Mouse (Mus musculus) lung, adult 2 months (tissue): ENCODE data around the gene Ccl25. TPM values are rescaled to one million over a fixed set of nuclear protein-coding genes. Genes with fewer than 3 reads are reported as not detected.

Experiments
- DNase-seq: peaks from one replicate; pipeline ENCODE4 v3.0.0; 2022
- H3K4me1 ChIP-seq: fragments of 200-500 bp; 2 replicates; pipeline ENCODE4 v1.6.1; 2011; ENCODE audit warnings: low read length; ENCODE audit not compliant: control insufficient read depth, insufficient read depth
- H3K4me3 ChIP-seq: fragments of 200-500 bp; replicated peaks from 2 replicates; pipeline ENCODE3; 2011; ENCODE audit warnings: low read depth, mild to moderate bottlenecking, control low read depth, low read length; ENCODE audit errors: extremely low read depth
- CTCF ChIP-seq: fragments of 200-500 bp; IDR thresholded peaks from 2 replicates; pipeline ENCODE4 v1.5.1; 2011; ENCODE audit warnings: mild to moderate bottlenecking, low read length, control low read depth; ENCODE audit not compliant: insufficient read depth
- POLR2A ChIP-seq: fragments of 200-500 bp; IDR thresholded peaks from 2 replicates; pipeline ENCODE4 v1.6.1; 2011; ENCODE audit warnings: low read depth, mild to moderate bottlenecking, control low read depth, low read length, borderline replicate concordance; ENCODE audit errors: extremely low read depth
- WGBS: fragments of 180-500 bp; shearing (Covaris S2); methylation state at CpG from one replicate; pipeline ENCODE4 v1.1.7; 2018; 5-methylcytosine and 5-hydroxymethylcytosine counted together
- polyA plus RNA-seq: library from polyadenylated mRNA; depleted of rRNA; stranded (reverse); fragments of >200 nt; gene quantifications from 2 replicates; pipeline ENCODE4 v1.2.3, GENCODE M21; 2012; rRNA removed

Gene Ccl25
- polyA plus RNA-seq = 1.6 and 3.6 TPM in 2 replicates

DNA sequence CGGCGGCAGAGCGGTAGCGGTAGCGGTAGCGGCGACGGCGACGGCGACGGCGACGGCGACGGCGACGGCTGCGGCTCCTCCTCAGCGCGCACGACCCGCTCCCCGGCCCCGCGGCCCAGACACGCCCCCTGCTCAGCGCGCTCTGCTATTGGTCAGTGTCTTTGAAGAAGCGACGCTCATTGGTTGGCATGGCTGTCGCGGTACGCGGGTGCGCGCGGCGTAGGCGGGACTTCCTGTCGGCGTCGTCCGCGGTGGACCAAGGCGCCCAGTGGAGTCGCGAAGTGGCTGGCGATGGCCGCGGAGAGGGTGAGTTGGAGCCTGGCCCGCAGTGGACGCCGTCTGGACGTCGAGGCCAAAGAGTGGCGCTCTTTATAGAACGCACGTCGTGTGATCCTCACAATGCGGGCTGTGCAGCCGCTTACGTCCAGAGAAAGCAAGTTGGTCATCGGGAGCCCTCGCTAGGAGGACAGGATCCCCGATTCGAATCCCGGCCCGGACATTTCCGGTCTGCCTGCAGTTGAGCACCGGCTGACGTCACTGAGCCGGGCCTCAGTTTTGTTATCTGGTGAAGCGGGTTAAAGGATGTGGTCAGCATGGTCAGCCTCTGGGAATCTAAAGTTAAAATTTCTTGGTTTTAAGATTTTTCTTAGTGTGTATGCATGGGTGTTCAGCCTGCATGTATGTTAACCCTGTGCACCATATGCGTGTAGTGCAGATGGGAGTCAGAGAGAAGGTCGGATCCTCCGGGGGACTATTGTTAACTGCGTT, at the start of gene Ccl25, which contains the start of gene Elavl1:
Gene Ccl25, plus strand, starts transcription at position 228 of the 768 bp plus-strand sequence.
Gene Elavl1, minus strand, starts transcription at position 431 of the 768 bp plus-strand sequence.
- Histone ChIP-seq H3K4me1 (peaks cover 11% of the 10 kb centered on the region), H3K4me3 (peak within 1 kb of the TSS; percentile 97)
- peak; percentile 72; the same call in 1 of the 2 replicates for TF ChIP-seq POLR2A
- no peak for TF ChIP-seq CTCF
- DNase-seq = peak; percentile 98
- WGBS = under 1% methylated on average over 77 of the region's 78 CpGs

DNA sequence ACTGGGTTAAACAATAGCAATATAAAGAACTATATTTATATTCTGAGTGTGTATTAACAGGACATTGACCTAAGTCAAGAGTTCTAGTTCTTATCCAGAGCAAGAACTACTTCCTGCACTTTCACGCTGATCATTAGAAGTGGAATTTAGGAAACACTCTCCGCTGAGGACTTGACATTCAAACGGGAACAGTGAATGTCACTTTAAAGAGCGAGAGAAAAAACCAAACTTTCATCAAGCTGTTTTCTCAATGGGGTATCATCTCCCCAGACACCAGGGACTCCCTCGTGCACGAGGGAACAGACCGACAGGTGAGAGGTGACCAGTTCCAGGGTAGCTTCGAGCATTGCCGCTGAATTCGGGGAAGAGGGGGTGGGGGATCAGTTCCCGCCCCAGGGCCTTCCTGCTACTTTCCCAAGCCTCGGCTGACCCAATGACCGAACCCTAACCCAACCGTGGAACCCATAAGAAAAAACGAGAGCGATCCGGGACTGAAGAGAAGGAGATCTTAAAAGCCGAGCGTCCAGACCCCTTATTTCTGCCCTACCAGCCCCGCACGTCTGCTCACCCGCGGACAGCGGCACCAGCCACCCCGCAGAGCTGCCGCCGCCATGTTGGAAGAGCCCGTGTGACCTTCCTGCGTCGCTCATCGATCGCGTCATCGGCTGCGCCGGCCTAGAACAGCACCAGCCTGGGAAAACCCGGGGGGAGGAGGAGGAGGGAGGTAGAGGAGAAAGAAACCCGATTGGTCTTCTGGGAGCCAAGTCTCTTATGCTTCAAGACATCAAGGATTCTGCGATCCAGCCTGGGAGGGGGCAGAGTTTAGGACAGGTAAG, 49.5 kb upstream of the Ccl25 start, which contains the start of gene Timm44:
Gene Timm44, minus strand, starts transcription at position 639 of the 836 bp plus-strand sequence.
- Histone ChIP-seq H3K4me1 (peaks cover 8% of the 10 kb centered on the region), H3K4me3 (peak within 1 kb of the TSS; percentile 93)
- TF ChIP-seq POLR2A (peak; percentile 55; the same call in 1 of the 2 replicates), CTCF (no peak)
- WGBS = under 1% methylated on average over 39 of the region's 39 CpGs
- DNase-seq = peak; percentile 91

DNA sequence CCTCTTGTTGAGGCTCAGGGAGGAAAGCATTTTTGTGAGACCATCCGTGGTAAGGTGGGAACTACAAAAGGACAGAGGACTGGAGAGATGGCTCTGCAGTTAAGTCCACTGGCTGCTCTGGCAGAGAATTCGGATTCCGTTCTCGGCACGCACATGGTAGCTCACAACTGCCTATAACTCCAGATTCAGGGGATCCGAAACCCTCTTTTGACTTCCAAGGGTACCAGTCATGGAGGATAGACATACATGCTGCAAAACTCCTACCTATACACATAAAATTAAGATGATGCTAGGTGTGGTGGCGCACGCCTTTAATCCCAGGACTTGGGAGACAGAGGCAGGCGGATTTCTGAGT, 48.9 kb upstream of the Ccl25 start:
- WGBS = 25% methylated on average over 9 of the region's 9 CpGs
- no peak for DNase-seq
- TF ChIP-seq CTCF (no peak), POLR2A (no peak)

DNA sequence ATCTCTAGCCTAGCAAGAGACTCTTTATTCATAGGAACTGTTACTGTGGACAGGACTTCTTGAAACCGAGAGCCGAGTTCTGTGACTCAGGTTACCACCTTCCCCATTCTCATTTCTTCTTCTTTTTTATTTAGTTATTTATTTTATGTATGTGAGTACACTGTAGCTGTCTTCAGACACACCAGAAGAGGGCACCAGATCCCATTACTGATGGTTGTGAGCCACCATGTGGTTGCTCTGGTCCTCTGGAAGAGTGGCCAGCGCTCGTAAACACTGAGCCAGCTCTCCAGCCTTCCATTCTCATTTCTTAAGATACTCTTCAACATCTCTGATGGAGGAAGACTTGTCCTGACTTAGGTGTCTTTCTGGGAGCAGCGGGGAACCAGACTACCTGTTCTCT, 32.3 kb upstream of the Ccl25 start:
- no peak for DNase-seq
- WGBS = 83% methylated on average over 5 of the region's 5 CpGs
- Histone ChIP-seq H3K4me3 (no peak overlapping the region), H3K4me1 (no peaks in the 10 kb centered on the region)
- no peak for TF ChIP-seq CTCF
- no peak for TF ChIP-seq POLR2A

More for the DNA sequence above, 48.9 kb upstream of the Ccl25 start:
- Histone ChIP-seq H3K4me3 (peak overlapping the region; percentile 93), H3K4me1 (peaks cover 8% of the 10 kb centered on the region)

DNA sequence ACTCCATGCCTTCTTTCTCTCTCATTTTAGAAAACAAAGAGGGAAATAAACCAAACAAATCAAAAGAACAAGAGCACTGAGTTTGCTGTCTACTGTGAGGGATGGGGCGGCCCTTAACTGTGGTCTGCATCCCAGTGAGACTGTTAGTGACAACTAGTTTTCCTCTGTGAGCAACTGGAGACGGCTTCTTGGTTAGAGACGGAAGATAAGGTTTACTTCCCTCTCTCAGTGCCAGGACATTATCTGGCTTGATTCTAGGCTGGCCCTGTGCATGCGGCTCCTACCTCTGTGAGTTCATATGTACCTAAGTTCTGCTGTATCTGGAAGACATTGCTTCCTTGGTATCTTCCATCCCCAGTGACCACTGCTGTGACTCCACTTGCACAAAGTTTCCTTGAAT, 27.2 kb upstream of the Ccl25 start:
- TF ChIP-seq POLR2A (no peak), CTCF (no peak)
- DNase-seq = no peak
- Histone ChIP-seq H3K4me3 (no peak overlapping the region), H3K4me1 (no peaks in the 10 kb centered on the region)
- 92% methylated on average over 4 of the region's 4 CpGs for WGBS

DNA sequence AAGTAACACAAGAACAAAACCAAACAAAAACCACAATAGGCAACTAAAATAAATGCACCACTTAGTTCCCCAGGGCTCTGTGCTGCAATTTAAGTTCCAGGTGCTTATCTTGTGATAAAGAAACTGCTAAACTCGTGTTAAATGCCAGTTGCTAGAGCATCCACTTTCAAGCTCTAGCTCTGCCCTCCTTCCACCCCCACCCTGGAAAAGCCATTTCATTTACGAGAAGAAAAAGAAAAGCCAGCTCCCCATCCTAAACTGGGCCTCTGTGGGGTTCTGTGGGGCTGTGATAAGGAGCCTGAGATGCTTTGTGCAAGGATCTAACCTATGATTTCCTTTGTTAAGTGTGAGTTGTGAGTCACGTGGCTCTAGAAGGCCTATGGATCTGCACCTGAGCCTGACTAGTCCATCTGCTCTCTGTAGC, 20.9 kb upstream of the Ccl25 start:
- TF ChIP-seq POLR2A = no peak
- TF ChIP-seq CTCF = no peak
- 64% methylated on average over 3 of the region's 3 CpGs for WGBS
- no peak for DNase-seq
- Histone ChIP-seq H3K4me3 (no peak overlapping the region), H3K4me1 (no peaks in the 10 kb centered on the region)

DNA sequence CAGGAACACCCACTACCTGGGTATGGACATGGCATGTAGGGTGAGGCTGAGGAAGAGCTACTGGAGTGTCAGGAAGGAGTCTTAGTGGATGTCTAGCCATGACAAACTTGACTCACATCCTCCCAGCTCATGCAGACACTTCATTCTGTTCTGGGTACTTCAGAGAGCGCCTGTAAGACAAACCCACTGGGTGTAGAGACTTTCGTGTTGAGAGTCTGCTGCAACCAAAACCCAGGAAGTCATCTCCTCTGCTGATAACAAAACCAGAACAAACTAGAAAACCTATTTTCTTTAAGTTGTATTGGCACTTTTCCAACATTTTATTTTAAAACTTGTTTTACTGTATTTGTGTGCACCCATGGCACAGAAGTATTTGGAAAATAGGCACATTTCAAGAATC, 19.2 kb upstream of the Ccl25 start:
- 73% methylated on average over 2 of the region's 2 CpGs for WGBS
- Histone ChIP-seq H3K4me1 (no peaks in the 10 kb centered on the region), H3K4me3 (no peak overlapping the region)
- DNase-seq = no peak
- TF ChIP-seq CTCF (no peak), POLR2A (no peak)

DNA sequence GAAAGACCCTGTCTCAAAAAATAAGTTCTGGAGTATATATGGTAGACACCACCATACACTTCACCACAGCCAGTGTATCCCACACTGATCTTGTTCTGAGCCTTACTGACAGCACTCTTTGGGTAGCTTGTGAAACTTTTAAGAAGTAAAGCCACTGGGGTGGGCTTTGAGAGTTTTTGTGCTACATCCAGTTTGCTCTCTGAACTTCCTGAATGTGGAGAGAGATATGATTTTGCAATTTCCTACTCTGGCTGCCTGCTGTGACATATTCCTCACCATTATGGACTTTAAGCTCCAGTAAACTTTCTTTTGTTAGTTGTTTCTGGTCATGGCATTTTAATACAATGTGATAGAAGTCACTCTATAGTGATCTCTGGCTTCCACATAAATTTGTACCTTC, 12.9 kb upstream of the Ccl25 start:
- H3K4me3 ChIP-seq = no peak overlapping the region
- H3K4me1 ChIP-seq = peaks cover 12% of the 10 kb centered on the region
- no peak for DNase-seq
- TF ChIP-seq CTCF (no peak), POLR2A (no peak)

DNA sequence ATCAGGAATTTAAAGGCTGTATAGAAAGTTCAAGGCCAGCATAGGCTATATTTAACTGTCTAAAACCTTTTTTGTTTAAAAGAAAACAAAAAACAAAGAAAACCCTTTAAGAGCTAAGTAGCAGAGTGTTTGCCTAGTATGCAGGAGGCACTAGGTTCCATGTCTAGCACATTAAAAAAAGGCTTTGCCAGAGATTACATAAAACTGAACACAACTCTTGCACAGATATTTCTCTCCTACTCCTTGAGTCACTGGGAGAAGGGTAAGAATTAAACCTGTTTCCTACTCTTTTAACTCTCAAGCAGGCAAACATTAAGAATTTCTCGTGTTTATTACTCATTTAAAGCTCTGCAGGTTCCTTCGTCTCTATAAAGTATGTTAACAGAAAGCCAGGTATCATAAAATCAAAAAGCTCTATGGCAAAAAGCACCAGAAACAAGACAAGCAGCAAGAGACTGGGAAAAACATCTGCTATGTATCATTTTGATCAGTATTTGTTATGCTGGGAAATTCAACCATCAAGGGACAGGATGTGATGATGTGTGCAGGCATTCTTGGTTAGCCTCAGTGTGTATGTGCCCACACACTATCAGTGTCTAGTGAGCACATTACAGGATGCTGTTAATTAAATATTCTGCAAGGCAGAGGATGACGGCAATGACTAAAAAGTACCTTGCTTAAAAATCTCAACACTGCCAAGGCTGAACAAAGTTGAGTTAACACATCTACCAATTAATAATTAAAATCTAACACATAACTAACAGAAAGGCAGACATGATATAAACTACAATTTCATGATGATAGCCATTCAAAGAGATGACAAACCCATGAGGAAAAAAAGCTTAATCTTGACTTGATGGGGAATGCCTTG, 11.5 kb upstream of the Ccl25 start:
- 40% methylated on average over 3 of the region's 3 CpGs for WGBS
- no peak for TF ChIP-seq CTCF
- TF ChIP-seq POLR2A = no peak
- Histone ChIP-seq H3K4me1 (peaks cover 12% of the 10 kb centered on the region), H3K4me3 (no peak overlapping the region)
- DNase-seq = no peak
